Mouse (Mus musculus): ENCODE measurements at regions not wholly inside any gene's neighbourhood (a gene's known extent, or its start where the extent isn't known, plus 50 kb on each side); places are given as distances from the start of the nearest gene placed in this dataset.

GRCm38 (mm10) chr8:89766387-89766786 is 581.8 kb downstream of the Tox3 start:
- no peaks in the 10 kb centered on the region for H3K4me1 ChIP-seq (ENCODE audit: control insufficient read depth, insufficient read depth, low read length)
- WGBS: 67% methylated on average over 4 of the region's 4 CpGs
- H3K36me3 ChIP-seq (ENCODE audit: control insufficient read depth, insufficient read depth, low read length): no peaks in the 10 kb centered on the region
- TF ChIP-seq CTCF (conservative IDR thresholded peaks at IDR 0.05; ENCODE audit: insufficient read depth, insufficient read length, low read depth, low read length) (no peak), POLR2A (IDR thresholded peaks at IDR 0.05; ENCODE audit: low read depth, low read length) (no peak)
- no peak overlapping the region for H3K27ac ChIP-seq (ENCODE audit: insufficient read depth, low read depth, low read length)
- peaks cover 2% of the 10 kb centered on the region for H3K27me3 ChIP-seq (replicated peaks; ENCODE audit: control insufficient read depth, insufficient read depth, low read length)
- no peak overlapping the region for H3K4me3 ChIP-seq (ENCODE audit: insufficient read depth, low read depth, low read length)
- no peak for DNase-seq

GRCm38 (mm10) chr8:89759531-89759930 is 588.6 kb downstream of the Tox3 start:
- no peaks in the 10 kb centered on the region for H3K4me1 ChIP-seq (ENCODE audit: control insufficient read depth, insufficient read depth, low read length)
- no peak for DNase-seq
- no peak overlapping the region for H3K27ac ChIP-seq (ENCODE audit: insufficient read depth, low read depth, low read length)
- H3K27me3 ChIP-seq (replicated peaks; ENCODE audit: control insufficient read depth, insufficient read depth, low read length): peaks cover 2% of the 10 kb centered on the region
- TF ChIP-seq POLR2A (IDR thresholded peaks at IDR 0.05; ENCODE audit: low read depth, low read length): no peak
- TF ChIP-seq CTCF (conservative IDR thresholded peaks at IDR 0.05; ENCODE audit: insufficient read depth, insufficient read length, low read depth, low read length): no peak
- WGBS: 83% methylated on average over 5 of the region's 5 CpGs
- H3K4me3 ChIP-seq (ENCODE audit: insufficient read depth, low read depth, low read length): no peak overlapping the region
- no peaks in the 10 kb centered on the region for H3K36me3 ChIP-seq (ENCODE audit: control insufficient read depth, insufficient read depth, low read length)

GRCm38 (mm10) chr8:89758695-89759094 is 589.4 kb downstream of the Tox3 start:
- no peak for DNase-seq
- 66% methylated on average over 10 of the region's 10 CpGs for WGBS
- no peaks in the 10 kb centered on the region for H3K4me1 ChIP-seq (ENCODE audit: control insufficient read depth, insufficient read depth, low read length)
- H3K4me3 ChIP-seq (ENCODE audit: insufficient read depth, low read depth, low read length): no peak overlapping the region
- H3K27me3 ChIP-seq (replicated peaks; ENCODE audit: control insufficient read depth, insufficient read depth, low read length): peaks cover 2% of the 10 kb centered on the region
- no peak overlapping the region for H3K27ac ChIP-seq (ENCODE audit: insufficient read depth, low read depth, low read length)
- TF ChIP-seq POLR2A (IDR thresholded peaks at IDR 0.05; ENCODE audit: low read depth, low read length): no peak
- TF ChIP-seq CTCF (conservative IDR thresholded peaks at IDR 0.05; ENCODE audit: insufficient read depth, insufficient read length, low read depth, low read length): no peak
- H3K36me3 ChIP-seq (ENCODE audit: control insufficient read depth, insufficient read depth, low read length): no peaks in the 10 kb centered on the region

GRCm38 (mm10) chr8:89755951-89756350 is 592.2 kb downstream of the Tox3 start:
- TF ChIP-seq CTCF (conservative IDR thresholded peaks at IDR 0.05; ENCODE audit: insufficient read depth, insufficient read length, low read depth, low read length) (no peak), POLR2A (IDR thresholded peaks at IDR 0.05; ENCODE audit: low read depth, low read length) (no peak)
- WGBS: 31% methylated on average over 3 of the region's 3 CpGs
- peak; percentile 28 for DNase-seq
- no peak overlapping the region for H3K4me3 ChIP-seq (ENCODE audit: insufficient read depth, low read depth, low read length)
- H3K36me3 ChIP-seq (ENCODE audit: control insufficient read depth, insufficient read depth, low read length): no peaks in the 10 kb centered on the region
- no peaks in the 10 kb centered on the region for H3K27me3 ChIP-seq (replicated peaks; ENCODE audit: control insufficient read depth, insufficient read depth, low read length)
- no peak overlapping the region for H3K27ac ChIP-seq (ENCODE audit: insufficient read depth, low read depth, low read length)
- no peaks in the 10 kb centered on the region; the same call in 1 of the 2 replicates for H3K4me1 ChIP-seq (ENCODE audit: control insufficient read depth, insufficient read depth, low read length)

- WGBS: 52% methylated on average over 3 of the region's 3 CpGs
- H3K4me3 ChIP-seq (ENCODE audit: insufficient read depth, low read depth, low read length): no peak overlapping the region
- no peak for TF ChIP-seq POLR2A (IDR thresholded peaks at IDR 0.05; ENCODE audit: low read depth, low read length)
- TF ChIP-seq CTCF (conservative IDR thresholded peaks at IDR 0.05; ENCODE audit: insufficient read depth, insufficient read length, low read depth, low read length): no peak
- H3K27me3 ChIP-seq (replicated peaks; ENCODE audit: control insufficient read depth, insufficient read depth, low read length): no peaks in the 10 kb centered on the region
- no peaks in the 10 kb centered on the region; the same call in 1 of the 2 replicates for H3K4me1 ChIP-seq (ENCODE audit: control insufficient read depth, insufficient read depth, low read length)
- peak overlapping the region; percentile 45 for H3K27ac ChIP-seq (ENCODE audit: insufficient read depth, low read depth, low read length)
- H3K36me3 ChIP-seq (ENCODE audit: control insufficient read depth, insufficient read depth, low read length): no peaks in the 10 kb centered on the region
- DNase-seq: peak; percentile 60
These were observed 596.9 kb downstream of the Tox3 start for GRCm38 (mm10) chr8:89751201-89751600.

GRCm38 (mm10) chr8:89747726-89748125 is 600.4 kb downstream of the Tox3 start:
- Histone ChIP-seq H3K27me3 (replicated peaks; ENCODE audit: control insufficient read depth, insufficient read depth, low read length) (no peaks in the 10 kb centered on the region), H3K36me3 (ENCODE audit: control insufficient read depth, insufficient read depth, low read length) (no peaks in the 10 kb centered on the region), H3K4me1 (ENCODE audit: control insufficient read depth, insufficient read depth, low read length) (no peaks in the 10 kb centered on the region; the same call in 1 of the 2 replicates), H3K4me3 (ENCODE audit: insufficient read depth, low read depth, low read length) (no peak overlapping the region), H3K27ac (ENCODE audit: insufficient read depth, low read depth, low read length) (no peak overlapping the region)
- TF ChIP-seq CTCF (conservative IDR thresholded peaks at IDR 0.05; ENCODE audit: insufficient read depth, insufficient read length, low read depth, low read length): no peak
- no peak for TF ChIP-seq POLR2A (IDR thresholded peaks at IDR 0.05; ENCODE audit: low read depth, low read length)
- 74% methylated on average over 4 of the region's 4 CpGs for WGBS
- DNase-seq: no peak

GRCm38 (mm10) chr8:89744267-89745028 is 603.7 kb downstream of the Tox3 start:
- no peak for DNase-seq
- Histone ChIP-seq H3K4me1 (ENCODE audit: control insufficient read depth, insufficient read depth, low read length) (no peaks in the 10 kb centered on the region), H3K27ac (ENCODE audit: insufficient read depth, low read depth, low read length) (no peak overlapping the region), H3K27me3 (replicated peaks; ENCODE audit: control insufficient read depth, insufficient read depth, low read length) (no peaks in the 10 kb centered on the region), H3K4me3 (ENCODE audit: insufficient read depth, low read depth, low read length) (no peak overlapping the region), H3K36me3 (ENCODE audit: control insufficient read depth, insufficient read depth, low read length) (no peaks in the 10 kb centered on the region)
- WGBS: 64% methylated on average over 11 of the region's 11 CpGs
- TF ChIP-seq POLR2A (IDR thresholded peaks at IDR 0.05; ENCODE audit: low read depth, low read length) (no peak), CTCF (conservative IDR thresholded peaks at IDR 0.05; ENCODE audit: insufficient read depth, insufficient read length, low read depth, low read length) (no peak)

Measured in kidney, adult 2 months (tissue).